Mouse (Mus musculus): ENCODE data around the gene Tsga10ip.

The Tsga10ip gene

DNA sequence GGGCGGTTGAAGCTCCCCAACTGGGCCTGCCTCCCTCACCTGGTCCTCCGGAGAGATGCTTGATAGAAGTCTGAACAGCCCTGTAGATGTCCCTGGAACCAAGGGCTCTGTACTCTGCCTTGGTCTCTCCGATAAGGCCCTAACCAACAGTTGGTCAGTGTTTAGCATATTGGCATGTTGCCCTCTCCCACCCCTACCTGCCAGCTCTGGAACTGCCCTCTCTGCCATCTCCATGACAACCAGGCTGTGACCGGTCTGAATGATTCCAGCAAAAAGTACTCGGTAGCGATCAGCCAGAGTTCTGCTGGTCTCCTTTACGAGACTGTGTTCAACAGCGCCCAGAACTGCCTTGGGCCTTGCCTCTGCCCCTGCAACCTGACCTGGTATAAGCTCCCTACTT, at the start of gene Tsga10ip:
Gene Tsga10ip, minus strand, starts transcription at position 234 of the 400 bp plus-strand sequence.
- DNase-seq (ENCODE audit: inconsistent ontology term): no peak

- no peak for DNase-seq (ENCODE audit: inconsistent ontology term)
These were observed 49.4 kb upstream of the Tsga10ip start for GRCm38 (mm10) chr19:5451766-5452165.

GRCm38 (mm10) chr19:5449673-5450072, 47.3 kb upstream of the Tsga10ip start:
- no peak for DNase-seq (ENCODE audit: inconsistent ontology term)

DNA sequence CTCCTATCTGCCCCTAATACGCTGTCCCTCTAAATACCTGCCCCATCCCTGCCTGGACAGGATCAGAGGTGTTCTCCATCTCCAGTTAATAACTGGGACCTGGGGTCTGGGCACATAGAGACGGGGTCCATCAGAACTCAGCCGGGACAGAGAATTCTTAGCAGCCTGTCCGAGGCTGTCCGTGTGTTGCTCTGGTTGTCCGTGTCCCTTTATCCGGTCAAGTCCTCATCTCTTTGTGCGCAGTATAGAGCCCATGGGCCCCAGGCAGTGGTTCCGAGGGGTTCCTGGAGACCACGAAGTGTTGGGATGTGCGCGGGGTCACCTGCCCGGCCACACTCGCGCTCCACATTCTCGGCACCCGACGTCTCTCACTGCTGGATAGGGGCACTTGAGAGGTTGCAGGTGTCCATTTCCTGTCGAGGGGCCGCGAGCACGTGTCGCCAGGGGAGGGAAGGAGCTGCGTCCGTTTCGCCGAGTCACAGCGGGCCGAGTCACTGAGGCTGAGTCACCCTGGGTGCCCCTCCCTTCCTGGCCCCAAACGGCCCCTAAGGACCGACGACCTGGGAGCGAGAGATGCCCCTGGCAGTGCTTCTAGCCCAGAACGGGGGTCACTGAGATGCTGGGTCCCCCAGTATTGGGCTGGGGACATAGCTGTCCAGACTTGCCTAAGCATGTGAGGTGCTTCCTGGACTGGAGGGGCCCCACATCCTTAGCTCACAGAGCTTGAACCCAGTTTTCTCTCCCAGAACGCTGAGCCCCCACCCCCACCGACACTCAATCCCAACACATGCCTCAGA, 46.2 kb upstream of the Tsga10ip start:
- peak; percentile 82 for DNase-seq (ENCODE audit: inconsistent ontology term)

GRCm38 (mm10) chr19:5447515-5448353, 45.4 kb upstream of the Tsga10ip start, which contains the start of gene Fosl1:
TSS of gene Fosl1 (plus strand) at chr19:5447547.
- peak; percentile 87 for DNase-seq (ENCODE audit: inconsistent ontology term)

GRCm38 (mm10) chr19:5445747-5446146, 43.4 kb upstream of the Tsga10ip start:
- DNase-seq (ENCODE audit: inconsistent ontology term): no peak

DNA sequence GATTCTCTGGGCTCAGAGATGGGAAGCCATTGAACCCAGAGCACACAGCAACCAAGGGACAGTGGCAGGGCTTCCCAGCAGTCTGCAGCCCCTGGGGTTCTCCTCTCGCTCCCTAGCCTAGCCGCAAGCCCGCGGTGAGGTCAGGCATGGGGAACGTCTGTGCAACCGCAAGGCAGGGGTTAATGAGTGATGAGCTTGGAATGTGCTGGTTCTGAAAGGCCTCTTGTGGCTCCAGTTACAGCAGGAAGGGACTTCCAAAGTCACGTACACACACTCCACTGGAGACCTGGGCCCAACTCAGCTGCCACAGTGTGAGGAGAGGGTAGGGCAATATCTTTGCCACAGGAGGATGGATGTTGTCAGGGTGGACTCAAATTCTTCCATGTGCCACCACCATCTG, 42.6 kb upstream of the Tsga10ip start:
- DNase-seq (ENCODE audit: inconsistent ontology term): peak; percentile 92

GRCm38 (mm10) chr19:5444371-5444908, 42.1 kb upstream of the Tsga10ip start:
- DNase-seq (ENCODE audit: inconsistent ontology term): no peak

GRCm38 (mm10) chr19:5433951-5434350, 31.6 kb upstream of the Tsga10ip start:
- no peak for DNase-seq (ENCODE audit: inconsistent ontology term)

- peak; percentile 82 for DNase-seq (ENCODE audit: inconsistent ontology term)
These were observed 30.9 kb upstream of the Tsga10ip start for GRCm38 (mm10) chr19:5432992-5433852.

- DNase-seq (ENCODE audit: inconsistent ontology term): peak; percentile 58
These were observed 29.7 kb upstream of the Tsga10ip start for GRCm38 (mm10) chr19:5431911-5432464.

DNA sequence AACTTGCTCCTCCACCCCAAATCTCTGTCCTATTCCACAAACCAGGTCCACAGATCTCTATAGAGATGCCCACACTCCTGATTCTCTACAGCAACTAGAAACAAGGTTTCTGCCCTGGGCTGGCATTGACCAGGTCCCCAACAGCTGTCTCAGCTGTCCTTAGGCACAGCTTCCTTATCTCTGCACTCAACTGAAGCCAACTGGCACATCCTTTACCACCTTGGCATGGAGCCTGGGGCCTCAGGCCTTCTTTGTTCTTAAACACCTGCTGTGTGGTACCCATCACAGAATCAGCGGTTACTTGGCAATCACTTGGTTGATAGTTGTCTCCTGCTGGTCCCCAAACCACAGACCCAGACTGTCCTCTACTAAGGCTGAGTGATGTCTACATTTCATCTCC, 28.1 kb upstream of the Tsga10ip start:
- DNase-seq (ENCODE audit: inconsistent ontology term): peak; percentile 66

DNA sequence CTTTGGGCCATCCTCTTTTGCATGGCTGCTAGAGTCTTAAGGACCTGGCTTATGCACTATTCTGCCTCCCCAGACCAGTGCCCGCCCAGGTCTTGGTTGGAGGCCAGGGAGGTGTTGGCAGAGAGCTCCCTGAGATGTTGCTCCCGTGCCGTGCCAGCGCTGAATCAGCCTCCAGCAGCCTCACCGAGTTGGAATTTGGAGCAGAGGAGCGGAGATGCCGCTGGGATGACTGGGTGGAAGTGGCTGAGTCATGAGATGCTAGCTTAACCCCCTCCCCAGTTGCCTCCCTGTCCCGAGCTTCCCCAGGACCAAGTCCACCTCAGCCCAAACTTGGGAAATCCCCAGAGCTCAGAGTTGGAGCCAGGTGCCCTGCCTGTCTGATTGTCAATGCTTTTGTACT, 27.5 kb upstream of the Tsga10ip start:
- peak; percentile 96 for DNase-seq (ENCODE audit: inconsistent ontology term)

GRCm38 (mm10) chr19:5429219-5429618, 26.9 kb upstream of the Tsga10ip start:
- no peak for DNase-seq (ENCODE audit: inconsistent ontology term)

GRCm38 (mm10) chr19:5428083-5428482, 25.8 kb upstream of the Tsga10ip start:
- DNase-seq (ENCODE audit: inconsistent ontology term): no peak

DNA sequence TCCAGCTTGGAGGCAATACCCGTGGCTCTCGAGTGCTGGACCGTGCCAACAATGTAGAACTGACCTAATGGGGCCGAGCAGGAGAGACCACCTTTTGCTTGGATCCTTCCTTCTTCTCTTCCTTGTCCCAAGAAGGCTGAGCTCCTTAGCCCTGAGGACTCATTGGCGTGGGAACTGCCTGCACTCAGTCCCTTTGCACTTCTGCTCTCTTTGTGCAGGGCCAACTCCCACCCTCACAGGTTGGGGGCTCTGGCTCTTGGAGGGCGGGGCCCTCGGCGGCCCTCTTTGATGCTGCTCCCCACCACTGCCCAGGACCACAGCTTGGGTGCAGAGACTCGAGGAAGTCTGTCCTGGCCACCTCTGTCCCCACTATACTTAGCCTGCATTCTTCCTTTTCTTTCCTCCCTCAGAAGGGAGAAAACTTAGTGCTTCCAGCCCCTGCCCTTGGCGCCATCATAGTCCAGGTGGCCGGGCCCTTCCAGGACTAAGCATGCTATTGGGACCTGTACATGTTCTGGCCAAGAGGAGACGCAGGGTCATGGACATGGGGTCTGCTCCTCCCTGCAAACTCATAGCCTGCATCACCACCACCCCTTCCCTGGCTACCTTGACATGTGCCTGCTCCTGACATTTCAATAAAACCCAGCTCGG, 24.4 kb upstream of the Tsga10ip start:
- no peak for DNase-seq (ENCODE audit: inconsistent ontology term)

DNA sequence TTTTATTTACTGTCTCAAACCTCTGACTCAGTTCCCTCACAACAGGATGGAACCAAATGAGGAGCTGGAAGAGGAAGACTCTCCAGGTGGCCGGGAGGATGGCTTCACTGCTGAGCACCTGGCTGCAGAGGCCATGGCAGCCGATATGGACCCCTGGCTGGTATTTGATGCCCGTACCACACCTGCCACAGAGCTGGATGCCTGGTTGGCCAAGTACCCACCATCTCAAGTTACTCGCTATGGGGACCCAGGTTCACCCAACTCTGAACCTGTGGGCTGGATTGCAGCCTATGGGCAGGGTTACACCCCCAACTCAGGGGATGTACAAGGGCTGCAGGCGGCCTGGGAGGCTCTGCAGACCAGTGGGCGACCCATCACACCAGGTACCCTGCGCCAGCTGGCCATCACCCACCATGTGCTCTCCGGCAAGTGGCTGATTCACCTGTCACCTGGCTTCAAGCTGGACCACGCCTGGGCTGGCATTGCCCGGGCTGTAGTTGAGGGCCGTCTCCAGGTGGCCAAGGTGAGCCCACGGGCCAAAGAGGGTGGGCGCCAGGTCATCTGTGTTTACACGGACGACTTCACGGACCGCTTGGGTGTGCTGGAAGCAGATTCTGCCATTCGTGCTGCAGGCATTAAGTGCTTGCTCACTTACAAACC, 23.7 kb upstream of the Tsga10ip start:
- no peak for DNase-seq (ENCODE audit: inconsistent ontology term)

DNA sequence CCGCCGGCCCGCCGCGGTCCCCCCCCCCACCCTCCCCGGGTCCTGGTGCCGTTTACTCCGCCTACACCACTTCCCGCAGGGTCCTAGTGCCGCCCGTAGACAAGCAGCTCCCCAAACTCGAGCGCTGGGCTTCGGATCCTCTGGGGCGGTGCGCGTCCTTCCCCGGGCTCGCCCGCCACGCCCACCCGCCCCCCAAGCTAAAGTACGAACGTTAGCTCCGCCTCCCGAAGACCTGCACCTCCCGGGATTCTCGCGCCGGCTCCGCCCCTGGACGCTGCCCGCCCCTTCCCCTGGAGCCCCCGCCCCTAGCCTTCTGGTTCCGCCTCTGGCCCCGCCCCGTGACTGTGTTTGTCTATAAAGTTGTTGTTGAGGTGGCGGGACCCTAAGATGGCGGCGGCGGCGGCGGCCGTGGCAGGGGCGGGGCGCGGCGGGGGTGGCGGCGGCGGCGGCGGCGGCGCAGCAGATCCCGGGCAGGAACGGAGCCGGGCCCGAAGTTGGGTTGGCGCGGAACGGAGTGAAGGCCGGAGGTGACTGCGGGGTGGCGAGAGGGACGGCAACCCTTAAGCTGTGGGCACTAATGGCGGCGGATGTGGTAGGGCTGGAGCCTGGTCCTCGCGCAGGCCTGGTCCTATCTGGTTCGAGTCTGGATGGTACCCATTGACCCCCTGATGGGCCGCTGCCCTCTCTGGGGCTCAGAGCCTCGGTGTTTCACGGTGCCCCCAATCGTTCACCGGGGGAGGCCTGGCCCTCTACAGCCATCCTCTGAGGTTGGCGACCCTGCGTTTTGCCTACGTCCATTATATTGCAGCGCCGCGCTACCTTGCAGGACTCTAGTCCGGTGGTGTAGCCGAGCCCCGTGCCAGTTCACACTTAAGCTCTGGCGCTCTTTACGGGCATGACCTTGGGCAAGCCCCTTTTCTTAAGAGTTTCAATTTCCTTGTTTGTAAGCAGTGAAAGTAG, 22.7 kb upstream of the Tsga10ip start, which contains the start of the genes Drap1 and AI837181:
Gene Drap1, minus strand, starts transcription at position 198 of the 960 bp plus-strand sequence.
Gene AI837181, plus strand, starts transcription at position 363 of the 960 bp plus-strand sequence.
- peak; percentile 99 for DNase-seq (ENCODE audit: inconsistent ontology term)
